Mouse (Mus musculus) frontal cortex, adult 2 months (tissue): ENCODE data around the gene Gfy. TPM values are rescaled to one million over a fixed set of nuclear protein-coding genes. Genes with fewer than 3 reads are reported as not detected.
"Not testable (repeated sequence)": the region's sequence is repeated elsewhere in the genome, so short reads cannot be mapped to it uniquely, and the experiment has no call there.

Experiments
- DNase-seq, 2 experiments: peaks; one replicate each; pipeline ENCODE4 v3.0.0; 2022; ENCODE audit warnings: low spot score in 1 of 2; ENCODE audit errors: extremely low spot score in 1 of 2
- polyA plus RNA-seq: library from polyadenylated mRNA; depleted of rRNA; stranded (reverse); fragments of >200 nt; gene quantifications from 2 replicates; pipeline ENCODE4 v1.2.3, GENCODE M21; 2012

Gfy gene
- polyA plus RNA-seq, 1 experiment, result 0.96 TPM

- no peak for DNase-seq
Measured at GRCm38 (mm10) chr7:45193871-45194785, 14.8 kb upstream of the Gfy start.

GRCm38 (mm10) chr7:45193406-45193805, 14.0 kb upstream of the Gfy start:
- no peak for DNase-seq

- no peak for DNase-seq
Measured at GRCm38 (mm10) chr7:45192585-45193310, 13.4 kb upstream of the Gfy start.

- no peak for DNase-seq
Measured at GRCm38 (mm10) chr7:45191803-45192363, 12.5 kb upstream of the Gfy start.

GRCm38 (mm10) chr7:45191161-45191560, 11.8 kb upstream of the Gfy start:
- no peak for DNase-seq

GRCm38 (mm10) chr7:45190186-45190585, 10.8 kb upstream of the Gfy start:
- DNase-seq, result no peak

- peak in 1 of 2 experiments; percentile 74 for DNase-seq
Measured at GRCm38 (mm10) chr7:45189600-45189999, 10.2 kb upstream of the Gfy start.

GRCm38 (mm10) chr7:45185921-45186320, 6.6 kb upstream of the Gfy start:
- DNase-seq, result no peak

GRCm38 (mm10) chr7:45183672-45184071, 4.3 kb upstream of the Gfy start:
- DNase-seq, result no peak

GRCm38 (mm10) chr7:45182606-45183005, 3.2 kb upstream of the Gfy start:
- no peak for DNase-seq

- DNase-seq, result peak; percentile 78 to 90
Measured at GRCm38 (mm10) chr7:45182199-45182601, 2.8 kb upstream of the Gfy start.

- DNase-seq, result no peak
Measured at GRCm38 (mm10) chr7:45181540-45181939, 2.2 kb upstream of the Gfy start.

- no peak for DNase-seq
Measured at GRCm38 (mm10) chr7:45180896-45181477, 1.6 kb upstream of the Gfy start, which contains the start of gene Pth2. Gene Pth2 (plus strand): TSS chr7:45180995.

GRCm38 (mm10) chr7:45178550-45178949, 819 bp downstream of the Gfy start:
- no peak for DNase-seq

- no peak for DNase-seq
Measured at GRCm38 (mm10) chr7:45176356-45176755, 3.0 kb downstream of the Gfy start.

GRCm38 (mm10) chr7:45175929-45176328, 3.4 kb downstream of the Gfy start:
- DNase-seq, result no peak

- no peak for DNase-seq
Measured at GRCm38 (mm10) chr7:45175398-45175797, 4.0 kb downstream of the Gfy start.

- DNase-seq, result no peak
Measured at GRCm38 (mm10) chr7:45174567-45175280, 4.6 kb downstream of the Gfy start.

- not testable (repeated sequence) for DNase-seq
Measured at GRCm38 (mm10) chr7:45173772-45174171, 5.6 kb downstream of the Gfy start.

- DNase-seq, result no peak
Measured at GRCm38 (mm10) chr7:45172974-45173373, 6.4 kb downstream of the Gfy start.
